Mouse (Mus musculus) heart, postnatal 0 days (tissue): ENCODE measurements at regions not wholly inside any gene's neighbourhood (a gene's known extent, or its start where the extent isn't known, plus 50 kb on each side); places are given as distances from the start of the nearest gene placed in this dataset.
A peak's percentile ranks its signal among the peaks of the same experiment; 100 is the strongest.

Experiments
- ATAC-seq: fragments of 200-750 bp; cut with Nextera tagmentation; 2 replicates; pipeline ENCODE4 v1.8.0; 2017; ENCODE audit warnings: low read depth, moderate number of reproducible peaks, moderate library complexity; ENCODE audit not compliant: insufficient read depth
- DNase-seq: peaks from one replicate; pipeline ENCODE4 v3.0.0-alpha.2; 2016; ENCODE audit warnings: low spot score
- H3K27ac ChIP-seq: fragments of 300-500 bp; sonication (generic); 2 replicates; pipeline ENCODE4 v1.5.1; 2014; ENCODE audit warnings: low read depth, mild to moderate bottlenecking
- H3K27me3 ChIP-seq: fragments of 300-500 bp; sonication (generic); 2 replicates; pipeline ENCODE4 v1.6.1; 2014; ENCODE audit warnings: low read length, mixed read lengths; ENCODE audit not compliant: control insufficient read depth, insufficient read depth
- H3K36me3 ChIP-seq: fragments of 300-500 bp; sonication (generic); replicated peaks from 2 replicates; pipeline ENCODE4 v1.6.1; 2014; ENCODE audit warnings: low read length, mixed read lengths; ENCODE audit not compliant: control insufficient read depth, insufficient read depth
- H3K4me1 ChIP-seq: fragments of 300-500 bp; sonication (generic); 2 replicates; pipeline ENCODE4 v1.6.1; 2014; ENCODE audit warnings: antibody characterized with exemption; ENCODE audit not compliant: control insufficient read depth, insufficient read depth
- H3K4me2 ChIP-seq: fragments of 300-500 bp; sonication (generic); 2 replicates; pipeline ENCODE4 v1.6.1; 2014; ENCODE audit warnings: low read depth, mild to moderate bottlenecking, low read length, moderate library complexity
- H3K4me3 ChIP-seq: fragments of 300-500 bp; sonication (generic); 2 replicates; pipeline ENCODE4 v1.5.1; 2014; ENCODE audit warnings: low read depth, low read length
- H3K9ac ChIP-seq: fragments of 300-500 bp; sonication (generic); replicated peaks from 2 replicates; pipeline ENCODE4 v1.6.1; 2014; ENCODE audit warnings: low read depth, low read length, mixed read lengths
- H3K9me3 ChIP-seq: fragments of 300-500 bp; sonication (generic); replicated peaks from 2 replicates; pipeline ENCODE4 v1.6.1; 2016; ENCODE audit warnings: low read length; ENCODE audit not compliant: control insufficient read depth
- CTCF ChIP-seq: IDR thresholded peaks from 2 replicates; pipeline ENCODE4 v1.5.1; 2016; ENCODE audit warnings: antibody characterized with exemption, control low read depth, low read depth
- EP300 ChIP-seq: IDR thresholded peaks from 2 replicates; pipeline ENCODE4 v1.6.1; 2016; ENCODE audit warnings: antibody characterized with exemption, low read depth
- WGBS: fragments of 180-500 bp; shearing (Covaris S2); extraction: QIAGEN DNeasy Blood & Tissue Kit; methylation state at CpG from one replicate; pipeline ENCODE4 v1.1.7; 2014; 5-methylcytosine and 5-hydroxymethylcytosine counted together

- WGBS = 85% methylated on average over 10 of the region's 10 CpGs
Observed at GRCm38 (mm10) chr4:45674291-45674690, 124.5 kb upstream of the Aldh1b1 start.

DNA sequence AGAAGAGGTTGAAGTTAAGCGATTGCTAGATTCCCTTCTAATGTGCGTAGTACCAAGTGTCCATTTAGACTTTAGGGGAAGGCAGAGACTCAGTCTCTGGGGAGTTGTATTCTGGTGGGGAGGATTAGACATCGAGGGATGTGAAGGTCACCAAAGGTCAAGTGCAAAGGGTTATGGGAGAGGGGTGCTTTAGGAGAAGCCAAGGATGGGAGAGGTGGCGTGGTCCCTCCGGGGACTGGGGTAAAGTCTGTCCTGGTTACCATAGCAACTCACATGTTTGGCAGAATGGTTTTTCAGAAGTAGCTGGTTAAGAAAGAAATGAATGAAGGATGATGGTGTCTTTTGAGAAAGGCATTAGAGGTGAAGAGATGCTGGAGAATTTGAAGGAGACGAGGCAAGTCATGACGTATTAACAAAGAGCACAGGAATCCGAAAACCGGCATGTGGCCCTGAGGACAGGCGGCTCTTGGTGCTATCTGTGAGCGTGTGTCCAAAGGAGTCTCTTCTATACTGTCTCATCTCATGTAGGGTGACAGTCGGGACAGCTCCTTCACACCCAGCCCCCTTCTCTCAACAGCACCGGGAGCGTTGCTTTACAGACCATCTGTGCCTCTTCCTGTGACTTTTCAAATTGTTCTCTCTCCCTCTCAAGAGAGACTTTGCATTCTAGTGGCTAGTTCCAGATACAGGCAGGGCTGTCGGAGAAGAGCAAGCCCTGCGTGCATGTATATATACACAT is 125.6 kb upstream of the Aldh1b1 start:
- TF ChIP-seq CTCF (no peak), EP300 (no peak)
- ATAC-seq (no peak), DNase-seq (no peak)
- WGBS = 41% methylated on average over 16 of the region's 16 CpGs
- H3K9ac ChIP-seq = no peak overlapping the region
- H3K4me3 ChIP-seq = no peak overlapping the region
- H3K36me3 ChIP-seq = no peaks in the 10 kb centered on the region
- no peaks in the 10 kb centered on the region for H3K4me1 ChIP-seq
- 0 out of 2 replicates have a peak, but pooled peaks cover 3% of the 10 kb centered on the region for H3K27me3 ChIP-seq
- no peak overlapping the region for H3K27ac ChIP-seq
- no peaks in the 10 kb centered on the region for H3K9me3 ChIP-seq
- H3K4me2 ChIP-seq = no peak overlapping the region

More at GRCm38 (mm10) chr4:45674291-45674690, 124.5 kb upstream of the Aldh1b1 start:
- H3K9ac ChIP-seq = no peak overlapping the region
- H3K9me3 ChIP-seq = no peaks in the 10 kb centered on the region
- H3K36me3 ChIP-seq = no peaks in the 10 kb centered on the region
- H3K4me3 ChIP-seq = no peak overlapping the region
- H3K4me2 ChIP-seq = no peak overlapping the region
- TF ChIP-seq EP300 (no peak), CTCF (no peak)
- ATAC-seq (no peak), DNase-seq (no peak)
- H3K27me3 ChIP-seq = 0 out of 2 replicates have a peak, but pooled peaks cover 3% of the 10 kb centered on the region
- H3K27ac ChIP-seq = no peak overlapping the region
- no peaks in the 10 kb centered on the region for H3K4me1 ChIP-seq

DNA sequence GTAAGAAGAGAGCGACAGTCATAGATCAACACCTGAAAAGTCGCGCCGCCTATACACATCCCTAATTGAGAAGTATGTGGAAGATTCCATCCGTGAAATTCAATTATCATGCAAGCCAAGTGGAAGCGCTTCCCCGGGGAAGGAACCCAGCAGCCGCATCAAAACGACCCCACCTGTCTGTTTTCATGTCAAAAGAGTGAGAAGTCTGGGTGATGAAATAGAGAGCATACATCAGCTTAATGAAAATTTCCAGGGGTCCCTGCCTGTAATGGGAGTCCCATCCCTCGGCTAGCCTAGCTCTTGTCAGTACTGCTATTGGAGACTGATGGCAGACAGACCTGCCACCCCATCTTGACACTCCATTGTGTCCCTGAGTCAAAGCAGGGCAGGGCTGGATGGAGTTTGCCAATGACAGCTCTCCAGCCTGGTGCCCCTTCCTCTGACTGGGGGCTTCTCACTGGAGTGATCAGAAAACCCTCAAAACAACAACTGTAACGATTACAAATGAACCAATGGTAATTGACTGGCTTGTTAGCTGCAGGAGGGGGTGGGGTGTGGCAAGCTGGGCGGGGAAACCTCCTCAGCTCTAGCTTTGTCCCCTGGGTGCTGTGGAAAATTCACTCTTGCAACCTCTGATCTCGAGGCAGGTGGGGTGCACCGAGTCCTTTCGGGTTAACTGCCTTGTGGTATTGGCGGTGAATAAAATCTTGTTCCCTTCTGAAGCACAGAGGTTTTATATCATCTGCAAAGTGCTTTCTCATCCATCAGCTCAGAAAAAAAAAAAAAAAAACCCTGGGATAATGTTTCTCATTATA is 126.4 kb upstream of the Aldh1b1 start:
- H3K27ac ChIP-seq = no peak overlapping the region
- H3K4me3 ChIP-seq = no peak overlapping the region
- H3K4me1 ChIP-seq = no peaks in the 10 kb centered on the region
- 59% methylated on average over 16 of the region's 16 CpGs for WGBS
- H3K9me3 ChIP-seq = no peaks in the 10 kb centered on the region
- no peak for TF ChIP-seq CTCF
- no peak for TF ChIP-seq EP300
- no peak for DNase-seq
- no peaks in the 10 kb centered on the region for H3K36me3 ChIP-seq
- no peak for ATAC-seq
- 0 out of 2 replicates have a peak, but pooled peaks cover 3% of the 10 kb centered on the region for H3K27me3 ChIP-seq
- H3K9ac ChIP-seq = no peak overlapping the region
- H3K4me2 ChIP-seq = no peak overlapping the region

DNA sequence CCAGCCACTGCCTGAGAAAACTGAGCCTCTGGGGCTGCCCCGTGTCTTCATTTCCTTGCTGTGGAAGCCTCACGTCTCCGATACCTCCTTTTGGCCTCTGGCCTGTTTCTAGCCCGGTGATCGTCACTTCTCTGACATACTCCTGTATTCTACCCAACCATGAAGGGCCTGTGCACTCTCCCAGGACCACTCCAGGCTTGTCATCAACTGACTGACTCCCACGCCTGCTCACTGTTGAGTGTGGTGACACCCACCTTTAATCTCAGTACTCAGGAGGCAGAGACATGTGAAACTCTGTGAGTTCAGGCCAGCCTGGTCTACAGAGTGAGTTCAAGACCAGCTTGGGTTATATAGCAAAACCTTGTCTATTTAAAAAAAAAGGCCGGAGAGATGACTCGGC is 132.1 kb upstream of the Shb start:
- no peak for ATAC-seq
- no peak overlapping the region for H3K4me3 ChIP-seq
- H3K4me1 ChIP-seq = no peaks in the 10 kb centered on the region
- H3K27ac ChIP-seq = no peak overlapping the region
- no peak for TF ChIP-seq EP300
- TF ChIP-seq CTCF = no peak
- 57% methylated on average over 8 of the region's 8 CpGs for WGBS
- no peak overlapping the region for H3K4me2 ChIP-seq
- H3K9me3 ChIP-seq = no peaks in the 10 kb centered on the region
- no peaks in the 10 kb centered on the region for H3K27me3 ChIP-seq
- no peaks in the 10 kb centered on the region for H3K36me3 ChIP-seq
- DNase-seq = no peak
- H3K9ac ChIP-seq = no peak overlapping the region

DNA sequence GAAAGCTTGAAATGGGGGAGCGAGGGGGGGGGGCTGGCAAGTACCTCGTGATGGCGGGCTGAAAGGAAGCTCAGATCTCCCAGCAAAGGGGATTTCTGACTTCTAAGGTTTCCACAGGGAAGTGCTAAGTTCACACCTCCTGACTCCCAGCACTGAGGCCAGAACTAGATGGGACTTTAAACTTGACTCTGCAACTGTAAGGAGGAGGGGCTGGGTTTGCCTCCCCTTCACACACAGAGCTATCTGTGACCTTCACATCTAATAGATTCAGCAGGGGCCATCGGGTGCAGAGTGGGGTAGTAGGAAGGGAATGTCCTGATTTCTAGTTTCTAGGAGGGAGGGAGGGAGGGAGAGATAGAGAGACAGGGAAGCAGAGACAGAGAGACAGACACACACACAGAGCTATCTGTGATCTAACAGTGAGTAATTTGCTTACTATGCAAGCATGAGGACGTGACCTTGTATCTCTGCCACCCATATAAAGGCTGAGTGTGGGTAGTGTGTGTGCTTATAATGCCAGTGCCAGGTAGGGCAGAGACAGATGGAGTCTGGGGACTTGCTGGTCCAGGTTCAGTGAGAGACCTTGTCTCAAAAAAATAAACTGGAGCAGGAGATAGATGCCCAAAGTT is 125.2 kb upstream of the Shb start:
- Histone ChIP-seq H3K27me3 (no peaks in the 10 kb centered on the region), H3K4me3 (no peak overlapping the region), H3K9ac (no peak overlapping the region), H3K4me2 (no peak overlapping the region), H3K4me1 (no peaks in the 10 kb centered on the region; the same call in 1 of the 2 replicates), H3K36me3 (no peaks in the 10 kb centered on the region), H3K9me3 (0 out of 2 replicates have a peak, but pooled peaks cover 3% of the 10 kb centered on the region), H3K27ac (no peak overlapping the region)
- no peak for TF ChIP-seq CTCF
- TF ChIP-seq EP300 = no peak
- ATAC-seq = peak; percentile 53; the same call in 1 of the 2 replicates
- 29% methylated on average over 5 of the region's 5 CpGs for WGBS
- DNase-seq = peak; percentile 7
